Mouse (Mus musculus): ENCODE results near the gene Gins2. TPM values are rescaled to one million over a fixed set of nuclear protein-coding genes. Genes with fewer than 3 reads are reported as not detected.

Gins2 gene
- polyA plus RNA-seq, 2 experiments = 37.5 to 63.4 TPM

DNA sequence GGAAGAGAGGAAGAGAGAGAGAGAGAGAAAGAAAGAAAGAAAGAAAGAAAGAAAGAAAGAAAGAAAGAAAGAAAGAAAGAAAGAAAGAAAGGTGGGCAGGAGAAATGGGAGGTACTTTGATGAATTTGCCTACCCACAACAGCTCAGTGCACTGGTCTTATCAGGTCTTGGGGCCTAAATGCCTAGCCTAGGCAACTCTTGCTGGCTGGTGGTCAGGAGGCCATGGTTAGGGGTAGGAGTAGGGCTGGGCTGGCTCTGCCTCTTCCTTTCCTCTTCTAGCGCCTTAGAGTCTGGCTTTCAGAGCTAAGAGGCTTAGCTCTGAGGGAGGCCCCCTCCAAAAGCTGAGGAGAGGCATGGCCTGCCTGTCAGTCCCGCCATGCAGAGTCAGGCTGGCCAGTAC, 34.5 kb upstream of the Gins2 start:
- Histone ChIP-seq H3K27me3 (ENCODE audit: control insufficient read depth, insufficient read depth, low read length) (no peaks in the 10 kb centered on the region), H3K9me3 (ENCODE audit: control insufficient read depth, low read length) (no peaks in the 10 kb centered on the region), H3K4me3 (ENCODE audit: insufficient read depth in 1 of 2, low read depth in 2 of 2, low read length in 2 of 2) (no peak overlapping the region), H3K9ac (replicated peaks) (no peak overlapping the region), H3K4me2 (ENCODE audit: low read depth) (no peak overlapping the region), H3K4me1 (replicated peaks; ENCODE audit: control insufficient read depth in 2 of 2, insufficient read depth in 2 of 2, low read length in 1 of 2) (peaks cover 0 to 10% of the 10 kb centered on the region in 2 experiments; a peak in 1 of 4 replicates), H3K36me3 (replicated peaks; ENCODE audit: control insufficient read depth, insufficient read depth, low read depth) (no peaks in the 10 kb centered on the region), H3K27ac (no peak overlapping the region)
- 25% methylated on average over 2 of the region's 2 CpGs for WGBS (ENCODE audit: insufficient replicate concordance)
- DNase-seq (ENCODE audit: low read depth in 3 of 3, low spot score in 3 of 3) (no peak), ATAC-seq (ENCODE audit: insufficient read depth) (peak; percentile 47; the same call in 1 of the 2 replicates)
- TF ChIP-seq EP300 (IDR thresholded peaks at IDR 0.05; ENCODE audit: low read depth) = no peak
- no peak for TF ChIP-seq CTCF (IDR thresholded peaks at IDR 0.05; ENCODE audit: low read depth)

DNA sequence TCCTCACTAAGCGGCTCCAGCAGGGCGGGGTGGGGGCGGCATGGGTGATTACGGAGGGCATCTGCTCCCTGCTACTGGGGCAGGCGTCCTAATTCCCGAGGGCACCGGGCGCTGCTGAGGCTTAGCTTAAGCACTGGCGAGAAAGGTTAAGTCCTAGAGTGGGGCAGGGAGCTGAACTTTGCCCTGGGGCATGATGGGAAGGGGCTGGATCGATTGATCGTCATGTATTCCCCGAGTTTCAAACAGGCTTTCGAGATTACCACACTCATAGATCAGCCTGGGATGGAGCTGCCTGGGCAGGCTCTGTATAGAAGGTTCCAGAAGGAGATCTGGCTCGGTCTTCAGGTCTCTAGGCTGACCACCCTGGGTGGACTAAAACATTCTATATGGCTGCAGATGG, 33.1 kb upstream of the Gins2 start:
- WGBS (ENCODE audit: insufficient replicate concordance) = 69% methylated on average over 14 of the region's 14 CpGs
- no peak for ATAC-seq (ENCODE audit: insufficient read depth)
- Histone ChIP-seq H3K4me3 (ENCODE audit: insufficient read depth in 1 of 2, low read depth in 2 of 2, low read length in 2 of 2) (no peak overlapping the region), H3K27ac (no peak overlapping the region), H3K9ac (replicated peaks) (no peak overlapping the region), H3K9me3 (ENCODE audit: control insufficient read depth, low read length) (no peaks in the 10 kb centered on the region), H3K4me2 (ENCODE audit: low read depth) (no peak overlapping the region), H3K4me1 (replicated peaks; ENCODE audit: control insufficient read depth in 2 of 2, insufficient read depth in 2 of 2, low read length in 1 of 2) (peaks cover 0 to 10% of the 10 kb centered on the region in 2 experiments; a peak in 1 of 4 replicates), H3K36me3 (replicated peaks; ENCODE audit: control insufficient read depth, insufficient read depth, low read depth) (no peaks in the 10 kb centered on the region), H3K27me3 (ENCODE audit: control insufficient read depth, insufficient read depth, low read length) (no peaks in the 10 kb centered on the region)
- no peak for TF ChIP-seq CTCF (IDR thresholded peaks at IDR 0.05; ENCODE audit: low read depth)
- TF ChIP-seq EP300 (IDR thresholded peaks at IDR 0.05; ENCODE audit: low read depth) = no peak
- no peak for DNase-seq (ENCODE audit: low read depth in 3 of 3, low spot score in 3 of 3)

DNA sequence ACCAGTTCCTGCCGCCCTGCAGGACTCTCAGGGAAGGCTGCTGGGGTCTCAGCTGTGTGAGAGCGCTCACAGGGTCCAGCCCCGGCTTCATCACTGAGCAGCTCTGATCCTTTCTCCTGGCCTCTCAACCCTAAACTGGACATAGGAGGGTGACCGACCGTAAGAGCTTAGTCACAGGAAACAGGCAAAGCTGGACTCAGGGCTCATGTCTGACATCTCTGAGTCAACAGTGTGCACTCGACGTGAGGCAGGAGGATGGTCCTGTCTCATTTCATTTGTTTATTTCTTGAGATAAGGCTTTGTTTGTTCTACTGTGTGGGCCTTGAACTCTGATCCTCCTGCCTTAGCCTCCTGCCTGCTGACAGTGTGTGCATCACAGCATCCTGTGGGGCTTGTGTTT, 31.3 kb upstream of the Gins2 start:
- Histone ChIP-seq H3K9ac (replicated peaks) (no peak overlapping the region), H3K27ac (no peak overlapping the region), H3K36me3 (replicated peaks; ENCODE audit: control insufficient read depth, insufficient read depth, low read depth) (no peaks in the 10 kb centered on the region), H3K4me3 (ENCODE audit: insufficient read depth in 1 of 2, low read depth in 2 of 2, low read length in 2 of 2) (no peak overlapping the region), H3K4me2 (ENCODE audit: low read depth) (no peak overlapping the region), H3K27me3 (ENCODE audit: control insufficient read depth, insufficient read depth, low read length) (no peaks in the 10 kb centered on the region), H3K9me3 (ENCODE audit: control insufficient read depth, low read length) (no peaks in the 10 kb centered on the region), H3K4me1 (replicated peaks; ENCODE audit: control insufficient read depth in 2 of 2, insufficient read depth in 2 of 2, low read length in 1 of 2) (peaks cover 0 to 10% of the 10 kb centered on the region in 2 experiments; a peak in 1 of 4 replicates)
- ATAC-seq (ENCODE audit: insufficient read depth) (peak; percentile 19; the same call in 1 of the 2 replicates), DNase-seq (ENCODE audit: low read depth in 3 of 3, low spot score in 3 of 3) (no peak)
- no peak for TF ChIP-seq CTCF (IDR thresholded peaks at IDR 0.05; ENCODE audit: low read depth)
- no peak for TF ChIP-seq EP300 (IDR thresholded peaks at IDR 0.05; ENCODE audit: low read depth)
- 46% methylated on average over 7 of the region's 7 CpGs for WGBS (ENCODE audit: insufficient replicate concordance)

DNA sequence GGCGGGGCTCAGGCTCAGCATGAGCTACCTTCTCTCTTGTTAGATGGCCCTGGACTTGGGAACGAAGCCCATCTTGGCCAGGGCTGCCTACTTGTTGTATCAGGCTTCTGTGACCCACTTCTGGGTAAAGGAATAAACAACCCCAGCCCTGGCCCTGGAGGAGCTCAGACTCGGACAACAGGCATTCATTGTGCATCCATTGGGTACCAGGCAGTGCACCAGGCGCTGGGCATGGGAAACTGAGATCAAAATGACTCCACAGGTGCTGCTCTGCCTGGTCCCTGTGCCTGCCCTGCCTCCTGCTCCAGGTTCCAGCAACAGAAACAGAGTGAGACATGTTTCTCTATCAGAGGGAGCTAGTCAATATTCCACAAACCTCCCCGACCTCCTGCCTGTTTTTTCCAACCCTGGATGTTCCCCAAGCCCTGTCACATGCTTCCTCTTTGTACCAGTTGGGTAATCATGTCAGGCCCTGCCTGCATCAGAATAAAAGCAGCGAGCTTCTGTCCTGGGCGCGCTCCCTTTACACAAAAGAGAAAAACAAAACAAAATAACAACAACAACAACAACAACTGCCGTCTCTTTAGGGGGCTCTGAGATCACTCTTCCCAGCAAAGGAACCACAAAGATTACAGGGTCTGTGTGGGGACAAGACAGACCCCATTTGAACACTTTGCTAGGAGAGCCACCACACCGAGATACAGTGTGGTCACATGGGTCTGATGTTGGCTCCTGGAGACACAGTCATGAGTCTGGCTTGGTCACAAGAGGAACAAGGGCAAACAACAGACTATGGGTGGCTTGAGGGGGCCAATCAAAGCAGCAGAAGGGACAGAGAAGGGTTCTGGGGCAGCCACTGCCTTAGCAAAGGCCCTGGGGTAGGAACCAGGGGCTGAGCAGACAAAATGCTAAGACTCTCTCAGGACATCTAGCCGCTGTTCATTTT, 30.4 kb upstream of the Gins2 start:
- no peak overlapping the region for H3K4me2 ChIP-seq (ENCODE audit: low read depth)
- no peaks in the 10 kb centered on the region for H3K27me3 ChIP-seq (ENCODE audit: control insufficient read depth, insufficient read depth, low read length)
- H3K9me3 ChIP-seq (ENCODE audit: control insufficient read depth, low read length) = no peaks in the 10 kb centered on the region
- H3K9ac ChIP-seq (replicated peaks) = no peak overlapping the region
- WGBS (ENCODE audit: insufficient replicate concordance) = 62% methylated on average over 11 of the region's 11 CpGs
- no peaks in the 10 kb centered on the region for H3K36me3 ChIP-seq (replicated peaks; ENCODE audit: control insufficient read depth, insufficient read depth, low read depth)
- no peak for TF ChIP-seq EP300 (IDR thresholded peaks at IDR 0.05; ENCODE audit: low read depth)
- TF ChIP-seq CTCF (IDR thresholded peaks at IDR 0.05; ENCODE audit: low read depth) = no peak
- H3K4me1 ChIP-seq (replicated peaks; ENCODE audit: control insufficient read depth in 2 of 2, insufficient read depth in 2 of 2, low read length in 1 of 2) = peaks cover 0 to 10% of the 10 kb centered on the region in 2 experiments; a peak in 1 of 4 replicates
- no peak for DNase-seq (ENCODE audit: low read depth in 3 of 3, low spot score in 3 of 3)
- H3K4me3 ChIP-seq (ENCODE audit: insufficient read depth in 1 of 2, low read depth in 2 of 2, low read length in 2 of 2) = no peak overlapping the region
- ATAC-seq (ENCODE audit: insufficient read depth) = no peak; the same call in 1 of the 2 replicates
- H3K27ac ChIP-seq = no peak overlapping the region

DNA sequence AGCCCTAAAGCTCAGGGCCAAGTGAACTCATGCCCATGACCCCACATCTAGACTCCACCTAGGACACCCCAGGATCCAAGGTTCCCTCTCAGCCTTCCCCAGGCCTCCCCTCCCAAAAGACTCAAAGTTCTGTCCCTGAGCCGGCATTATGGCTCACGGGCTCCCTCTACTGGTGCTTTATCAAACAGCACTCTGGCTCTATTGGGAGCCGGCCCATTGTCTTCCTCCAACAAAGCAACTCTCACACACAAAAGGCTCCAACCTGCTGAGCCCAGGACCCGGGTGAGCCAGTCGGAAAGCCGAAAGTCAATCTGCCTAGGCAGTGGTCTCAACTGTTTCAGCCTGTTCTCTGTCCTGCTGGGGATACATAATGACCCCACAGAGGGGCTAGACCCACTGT, 29.0 kb upstream of the Gins2 start:
- H3K4me2 ChIP-seq (ENCODE audit: low read depth) = no peak overlapping the region
- 0% methylated on average over 6 of the region's 6 CpGs for WGBS (ENCODE audit: insufficient replicate concordance)
- no peaks in the 10 kb centered on the region for H3K27me3 ChIP-seq (ENCODE audit: control insufficient read depth, insufficient read depth, low read length)
- no peak overlapping the region for H3K9ac ChIP-seq (replicated peaks)
- peaks cover 0 to 4% of the 10 kb centered on the region in 2 experiments; a peak in 1 of 4 replicates for H3K4me1 ChIP-seq (replicated peaks; ENCODE audit: control insufficient read depth in 2 of 2, insufficient read depth in 2 of 2, low read length in 1 of 2)
- H3K9me3 ChIP-seq (ENCODE audit: control insufficient read depth, low read length) = no peaks in the 10 kb centered on the region
- H3K27ac ChIP-seq = no peak overlapping the region
- no peaks in the 10 kb centered on the region for H3K36me3 ChIP-seq (replicated peaks; ENCODE audit: control insufficient read depth, insufficient read depth, low read depth)
- peak; percentile 95 for TF ChIP-seq CTCF (IDR thresholded peaks at IDR 0.05; ENCODE audit: low read depth)
- no peak for TF ChIP-seq EP300 (IDR thresholded peaks at IDR 0.05; ENCODE audit: low read depth)
- peak; percentile 32 to 44 (median 39) for DNase-seq (ENCODE audit: low read depth in 3 of 3, low spot score in 3 of 3)
- H3K4me3 ChIP-seq (ENCODE audit: insufficient read depth in 1 of 2, low read depth in 2 of 2, low read length in 2 of 2) = no peak overlapping the region
- no peak for ATAC-seq (ENCODE audit: insufficient read depth)

Data from liver, embryonic 14.5 days (tissue).